8 mouse cellular contexts compared by ENCODE assay signal in genomic region chr11:79961346-79962124, GRCm38 (mm10). TPM values are rescaled to one million over a fixed set of nuclear protein-coding genes. Genes with fewer than 3 reads are reported as not detected.
DNase-seq lines count a peak whose midpoint lies in the region; ATAC-seq and TF ChIP-seq lines count a peak whose summit lies in the region.

No protein-coding gene starts in this region.

- peaks cover 5% of the 10 kb centered on the region for H3K4me1 ChIP-seq in heart, embryonic 12.5 days (replicated peaks)
- 0 out of 2 replicates have a peak, but pooled peaks cover 7% of the 10 kb centered on the region for H3K4me1 ChIP-seq in forebrain, postnatal 0 days (ENCODE audit: insufficient read depth)
- H3K4me1 ChIP-seq in limb, embryonic 13.5 days, result peaks cover 17% of the 10 kb centered on the region
- H3K4me1 ChIP-seq in olfactory bulb, adult 2 months (ENCODE audit: control insufficient read depth, insufficient read depth, low read length), result peaks cover 3% of the 10 kb centered on the region; the same call in 1 of the 2 replicates

- peak overlapping the region; percentile 80 for H3K9ac ChIP-seq in heart, embryonic 12.5 days
- peak overlapping the region; percentile 62 for H3K9ac ChIP-seq in forebrain, postnatal 0 days
- H3K9ac ChIP-seq in limb, embryonic 13.5 days, result peak overlapping the region; percentile 79

- H3K4me2 ChIP-seq in heart, embryonic 12.5 days, result peak overlapping the region; percentile 68
- H3K4me2 ChIP-seq in forebrain, postnatal 0 days (ENCODE audit: low read depth), result peak overlapping the region; percentile 85
- H3K4me2 ChIP-seq in limb, embryonic 13.5 days (replicated peaks), result peak overlapping the region; percentile 80

- peak overlapping the region; percentile 58; the same call in 1 of the 2 replicates for H3K27ac ChIP-seq in heart, embryonic 12.5 days (ENCODE audit: poor library complexity, severe bottlenecking)
- H3K27ac ChIP-seq in forebrain, postnatal 0 days (ENCODE audit: low read depth, low read length), result 0 out of 2 replicates have a peak overlapping the region, but pooled peaks have one; percentile 40
- peak overlapping the region; percentile 53; the same call in 1 of the 2 replicates for H3K27ac ChIP-seq in limb, embryonic 13.5 days
- H3K27ac ChIP-seq in olfactory bulb, adult 2 months (ENCODE audit: insufficient read depth, low read depth, low read length), result no peak overlapping the region

- TF ChIP-seq CTCF in forebrain, postnatal 0 days (IDR thresholded peaks at IDR 0.05; ENCODE audit: low read depth), result no peak
- TF ChIP-seq CTCF in olfactory bulb, adult 2 months (IDR thresholded peaks at IDR 0.05; ENCODE audit: insufficient read depth, low read depth, low read length), result no peak

- no peak for DNase-seq in heart, adult 18-20 months
- peak; percentile 19 for DNase-seq in MEL-GATA-1-ER (ENCODE audit: extremely low read depth, low read depth)
- no peak for DNase-seq in forebrain, postnatal 0 days
- no peak for DNase-seq in adrenal gland, postnatal 36 days
- no peak for DNase-seq in spleen, postnatal 36 days (ENCODE audit: low spot score in 2 of 2)

- no peaks in the 10 kb centered on the region for H3K27me3 ChIP-seq in heart, embryonic 12.5 days (replicated peaks)
- H3K27me3 ChIP-seq in forebrain, postnatal 0 days (ENCODE audit: insufficient read depth, low read length), result no peaks in the 10 kb centered on the region
- H3K27me3 ChIP-seq in limb, embryonic 13.5 days, result no peaks in the 10 kb centered on the region

- ATAC-seq in heart, embryonic 12.5 days (ENCODE audit: insufficient number of reproducible peaks, low FRiP score), result no peak; the same call in none of the 2 replicates
- ATAC-seq in forebrain, postnatal 0 days, result no peak
- ATAC-seq in limb, embryonic 13.5 days (ENCODE audit: low FRiP score, low read depth), result peak; percentile 55

- WGBS in heart, embryonic 12.5 days, result 6% methylated on average over 27 of the region's 27 CpGs
- WGBS in forebrain, postnatal 0 days, result 6% methylated on average over 27 of the region's 27 CpGs
- 6% methylated on average over 27 of the region's 27 CpGs for WGBS in limb, embryonic 13.5 days
- 5% methylated on average over 27 of the region's 27 CpGs for WGBS in olfactory bulb, adult 2 months

- H3K9me3 ChIP-seq in heart, embryonic 12.5 days (replicated peaks), result no peaks in the 10 kb centered on the region
- no peaks in the 10 kb centered on the region for H3K9me3 ChIP-seq in forebrain, postnatal 0 days (ENCODE audit: low read length)
- H3K9me3 ChIP-seq in limb, embryonic 13.5 days, result no peaks in the 10 kb centered on the region

- H3K36me3 ChIP-seq in heart, embryonic 12.5 days, result peaks cover 31% of the 10 kb centered on the region
- peaks cover 23% of the 10 kb centered on the region for H3K36me3 ChIP-seq in forebrain, postnatal 0 days (ENCODE audit: insufficient read depth)
- H3K36me3 ChIP-seq in limb, embryonic 13.5 days, result peaks cover 34% of the 10 kb centered on the region

- no peak for TF ChIP-seq POLR2A in olfactory bulb, adult 2 months (IDR thresholded peaks at IDR 0.05; ENCODE audit: insufficient read depth, low read depth, low read length)

- H3K4me3 ChIP-seq in heart, embryonic 12.5 days, result peak overlapping the region; percentile 76
- peak overlapping the region; percentile 79 for H3K4me3 ChIP-seq in forebrain, postnatal 0 days (ENCODE audit: low read depth, low read length)
- peak overlapping the region; percentile 79 for H3K4me3 ChIP-seq in limb, embryonic 13.5 days
- peak overlapping the region; percentile 84 for H3K4me3 ChIP-seq in olfactory bulb, adult 2 months (ENCODE audit: insufficient read depth, low read depth, low read length)

RNA-seq across cellular contexts. Expression of gene Utp6, which starts 0.7 kb away (rescaled TPM):
- polyA plus RNA-seq in heart, embryonic 12.5 days (2016; fragmentation: Nextera tagmentation; extraction: Ambion mirVana), result 39.1 and 40.2 TPM in 2 replicates
- total RNA-seq in heart, adult 18-20 months (2021), result 10 to 100 TPM; 25.1 to 28.0 TPM
- 30.7 and 37.5 TPM in 2 replicates for total RNA-seq in forebrain, postnatal 0 days (2014; rRNA removed)
- 18.5 and 29.4 TPM in 2 replicates for polyA plus RNA-seq in forebrain, postnatal 0 days (2015; fragmentation: Nextera tagmentation; extraction: Ambion mirVana)
- 57.9 and 64.0 TPM in 2 replicates for polyA plus RNA-seq in limb, embryonic 13.5 days (2015; fragmentation: Nextera tagmentation; extraction: Ambion mirVana)
- not detected in 2 replicates for polyA plus RNA-seq in olfactory bulb, adult 2 months (2012; ENCODE audit: insufficient read depth, insufficient read length, low replicate concordance, missing spikeins)
- 10 to 100 TPM; 39.8 to 41.7 TPM for total RNA-seq in adrenal gland, postnatal 36 days (2021)

RNA-seq across cellular contexts. Expression of gene Suz12, which starts 31.4 kb away (rescaled TPM):
- 22.7 and 25.4 TPM in 2 replicates for polyA plus RNA-seq in heart, embryonic 12.5 days (2016; fragmentation: Nextera tagmentation; extraction: Ambion mirVana)
- total RNA-seq in heart, adult 18-20 months (2021), result 10 to 100 TPM; 28.2 to 28.8 TPM
- 25.8 and 34.8 TPM in 2 replicates for total RNA-seq in forebrain, postnatal 0 days (2014; rRNA removed)
- polyA plus RNA-seq in forebrain, postnatal 0 days (2015; fragmentation: Nextera tagmentation; extraction: Ambion mirVana), result 7.3 and 8.1 TPM in 2 replicates
- 24.5 and 24.9 TPM in 2 replicates for polyA plus RNA-seq in limb, embryonic 13.5 days (2015; fragmentation: Nextera tagmentation; extraction: Ambion mirVana)
- 192 TPM in 1 of 2 replicates, not detected in the other for polyA plus RNA-seq in olfactory bulb, adult 2 months (2012; ENCODE audit: insufficient read depth, insufficient read length, low replicate concordance, missing spikeins)
- 10 to 100 TPM; 44.1 to 56.8 TPM for total RNA-seq in adrenal gland, postnatal 36 days (2021)
